Mouse (Mus musculus): ENCODE results near the gene Prr15l. TPM values are rescaled to one million over a fixed set of nuclear protein-coding genes. Genes with fewer than 3 reads are reported as not detected.
A peak's percentile ranks its signal among the peaks of the same experiment; 100 is the strongest.

Prr15l gene
- polyA plus RNA-seq, 1 experiment = not detected

DNA sequence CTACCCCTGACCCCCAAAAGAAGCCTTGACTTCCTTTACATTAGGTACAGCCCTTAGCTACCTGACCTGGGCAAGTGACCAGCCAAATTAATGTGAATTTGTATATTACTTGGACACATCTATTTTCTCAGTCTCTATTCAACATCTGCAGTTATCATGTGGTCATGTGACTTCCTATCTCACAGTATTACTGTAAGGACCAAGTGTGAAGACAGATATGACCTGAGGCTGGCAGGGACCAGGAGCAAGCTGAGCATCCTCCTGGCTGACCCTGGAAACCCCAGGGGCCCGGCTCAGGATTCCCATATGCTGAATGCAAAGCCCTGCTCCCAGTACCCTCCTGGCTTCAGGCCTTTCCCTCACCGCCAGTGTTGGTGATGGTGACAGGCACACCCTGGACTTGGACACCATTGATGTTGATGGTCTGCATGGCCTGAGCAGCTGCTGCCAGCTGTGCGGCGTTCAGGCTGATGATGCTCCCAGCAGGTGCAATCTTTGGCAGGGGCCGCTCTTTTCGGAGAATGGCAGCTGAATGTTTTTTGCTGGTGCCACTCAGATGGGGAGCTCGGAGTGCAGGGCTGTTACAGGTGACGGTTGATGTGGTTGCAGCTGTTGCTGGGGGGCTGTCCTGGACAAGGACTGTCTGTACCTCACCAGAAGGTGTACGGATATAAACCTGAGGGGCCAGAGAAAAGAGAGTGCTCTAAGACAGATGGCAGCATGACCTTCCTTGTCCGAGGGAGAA lies 29.3 kb downstream of the Prr15l start:
- Histone ChIP-seq H3K4me1 (ENCODE audit: control insufficient read depth, insufficient read depth, low read length) (no peaks in the 10 kb centered on the region), H3K4me3 (ENCODE audit: insufficient read depth, low read length) (no peak overlapping the region), H3K27ac (ENCODE audit: insufficient read depth, low read length) (no peak overlapping the region)
- TF ChIP-seq POLR2A (IDR thresholded peaks at IDR 0.05; ENCODE audit: low read depth, low read length) (no peak), CTCF (IDR thresholded peaks at IDR 0.05; ENCODE audit: borderline replicate concordance, insufficient read depth, low read length) (no peak)

DNA sequence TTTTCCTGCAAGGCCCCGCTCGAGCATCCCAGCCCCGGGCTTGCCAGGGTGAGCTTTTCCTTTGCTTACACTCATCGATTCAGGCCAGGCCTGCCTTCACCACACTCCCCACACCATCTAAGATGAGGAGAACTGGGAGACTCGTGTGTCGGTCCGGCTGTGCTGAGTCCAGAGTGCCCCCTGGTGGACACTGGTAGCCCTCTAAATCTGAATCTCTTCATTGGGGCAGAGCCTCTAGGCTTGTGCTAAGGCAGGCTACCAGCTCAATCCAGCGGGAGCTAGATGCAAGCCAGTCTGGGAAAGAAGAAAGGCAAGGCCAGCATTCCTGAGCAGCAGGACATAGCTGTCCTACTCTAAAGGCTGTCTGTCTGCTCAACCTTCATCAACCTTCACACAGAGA lies 35.7 kb downstream of the Prr15l start:
- no peak for TF ChIP-seq POLR2A (IDR thresholded peaks at IDR 0.05; ENCODE audit: low read depth, low read length)
- TF ChIP-seq CTCF (IDR thresholded peaks at IDR 0.05; ENCODE audit: borderline replicate concordance, insufficient read depth, low read length) = peak; percentile 88
- Histone ChIP-seq H3K4me1 (ENCODE audit: control insufficient read depth, insufficient read depth, low read length) (peaks cover 10% of the 10 kb centered on the region), H3K4me3 (ENCODE audit: insufficient read depth, low read length) (no peak overlapping the region), H3K27ac (ENCODE audit: insufficient read depth, low read length) (no peak overlapping the region)

DNA sequence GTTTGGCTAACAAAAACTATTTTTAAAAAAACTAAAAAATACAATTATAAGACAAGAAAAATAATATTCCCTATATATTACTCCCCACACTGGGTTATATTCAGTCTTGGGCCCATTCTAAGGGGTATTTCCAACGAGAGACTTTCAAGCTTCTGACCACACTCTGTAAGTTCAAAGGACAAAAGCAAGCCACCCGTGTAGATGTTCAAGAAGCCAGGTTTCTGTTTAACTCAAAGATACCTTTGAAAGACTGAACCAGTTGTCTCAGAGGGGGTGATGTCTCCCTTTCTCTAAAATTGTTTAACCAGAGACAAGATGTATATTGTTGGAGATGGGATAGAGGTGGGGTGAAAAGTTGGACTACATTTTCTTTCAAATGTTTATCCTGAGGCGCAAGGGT lies 38.3 kb downstream of the Prr15l start:
- Histone ChIP-seq H3K4me1 (ENCODE audit: control insufficient read depth, insufficient read depth, low read length) (peaks cover 27% of the 10 kb centered on the region), H3K27ac (ENCODE audit: insufficient read depth, low read length) (no peak overlapping the region), H3K4me3 (ENCODE audit: insufficient read depth, low read length) (no peak overlapping the region)
- TF ChIP-seq POLR2A (IDR thresholded peaks at IDR 0.05; ENCODE audit: low read depth, low read length) = no peak
- TF ChIP-seq CTCF (IDR thresholded peaks at IDR 0.05; ENCODE audit: borderline replicate concordance, insufficient read depth, low read length) = no peak

DNA sequence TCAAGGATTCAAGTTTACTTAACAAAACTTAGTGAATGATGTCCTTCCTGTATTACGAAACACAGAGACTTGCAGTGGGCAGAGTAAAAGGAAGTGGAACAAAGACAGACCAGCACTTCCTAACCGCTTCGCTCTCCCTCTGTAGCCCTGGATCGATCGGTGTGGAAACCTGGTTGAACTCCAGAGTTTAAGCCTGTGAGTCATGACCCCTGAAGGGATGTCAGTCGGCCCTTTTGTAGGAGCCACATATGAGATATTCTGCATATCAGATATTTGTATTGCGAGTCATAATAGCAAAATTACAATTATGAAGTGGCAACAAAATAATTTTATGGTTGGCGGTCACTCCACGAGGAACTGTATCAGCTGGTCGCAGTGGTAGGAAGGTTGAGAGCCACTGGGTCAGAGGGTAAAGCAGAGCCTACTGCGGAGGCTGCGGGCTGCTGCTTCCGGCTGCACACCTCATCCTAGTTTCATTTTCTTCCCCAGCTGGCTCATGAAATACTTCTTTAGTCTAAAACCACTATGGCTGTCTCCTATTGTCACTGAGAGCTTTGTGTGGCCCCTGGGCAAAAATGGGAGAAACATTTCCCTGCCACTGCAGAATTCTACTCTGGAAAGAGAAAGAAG lies 39.1 kb downstream of the Prr15l start:
- no peak overlapping the region for H3K4me3 ChIP-seq (ENCODE audit: insufficient read depth, low read length)
- peak overlapping the region; percentile 5; the same call in 1 of the 2 replicates for H3K27ac ChIP-seq (ENCODE audit: insufficient read depth, low read length)
- TF ChIP-seq CTCF (IDR thresholded peaks at IDR 0.05; ENCODE audit: borderline replicate concordance, insufficient read depth, low read length) = no peak
- no peak for TF ChIP-seq POLR2A (IDR thresholded peaks at IDR 0.05; ENCODE audit: low read depth, low read length)
- peaks cover 30% of the 10 kb centered on the region for H3K4me1 ChIP-seq (ENCODE audit: control insufficient read depth, insufficient read depth, low read length)

DNA sequence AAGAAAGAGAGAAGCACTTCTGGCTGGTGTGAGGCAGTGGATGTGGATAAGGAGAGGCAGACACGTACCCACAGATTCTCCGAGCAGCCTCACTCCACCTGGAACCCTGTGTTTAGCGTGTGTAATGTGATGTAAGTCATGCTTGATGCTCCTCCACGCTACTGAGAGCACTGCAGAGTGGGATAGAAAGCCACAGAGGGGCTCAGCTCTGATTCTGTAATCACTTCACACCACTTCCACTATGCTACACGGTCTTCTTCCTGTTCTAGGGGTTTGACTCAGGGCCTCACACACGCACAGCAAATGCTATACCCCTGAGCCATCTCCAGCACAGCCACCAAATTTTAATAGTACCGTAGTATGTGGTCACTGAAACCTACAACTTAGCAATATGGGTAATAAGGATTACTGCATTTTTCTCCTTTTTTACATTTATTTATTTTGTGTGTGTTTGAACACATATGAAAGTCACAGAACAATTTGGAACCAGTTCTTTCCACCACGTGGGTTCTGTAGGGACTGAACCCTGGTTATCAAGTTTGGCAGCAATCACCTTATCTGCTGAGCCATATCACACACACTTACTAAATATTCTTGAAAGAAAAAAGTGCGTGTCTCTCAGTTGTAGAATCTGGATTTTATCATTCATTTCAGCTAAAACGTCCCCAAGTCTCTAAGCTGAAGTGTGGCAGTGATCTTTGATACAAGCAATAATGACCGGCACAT lies 39.8 kb downstream of the Prr15l start:
- Histone ChIP-seq H3K4me3 (ENCODE audit: insufficient read depth, low read length) (no peak overlapping the region), H3K4me1 (ENCODE audit: control insufficient read depth, insufficient read depth, low read length) (peaks cover 35% of the 10 kb centered on the region), H3K27ac (ENCODE audit: insufficient read depth, low read length) (peak overlapping the region; percentile 97)
- no peak for TF ChIP-seq CTCF (IDR thresholded peaks at IDR 0.05; ENCODE audit: borderline replicate concordance, insufficient read depth, low read length)
- TF ChIP-seq POLR2A (IDR thresholded peaks at IDR 0.05; ENCODE audit: low read depth, low read length) = no peak

DNA sequence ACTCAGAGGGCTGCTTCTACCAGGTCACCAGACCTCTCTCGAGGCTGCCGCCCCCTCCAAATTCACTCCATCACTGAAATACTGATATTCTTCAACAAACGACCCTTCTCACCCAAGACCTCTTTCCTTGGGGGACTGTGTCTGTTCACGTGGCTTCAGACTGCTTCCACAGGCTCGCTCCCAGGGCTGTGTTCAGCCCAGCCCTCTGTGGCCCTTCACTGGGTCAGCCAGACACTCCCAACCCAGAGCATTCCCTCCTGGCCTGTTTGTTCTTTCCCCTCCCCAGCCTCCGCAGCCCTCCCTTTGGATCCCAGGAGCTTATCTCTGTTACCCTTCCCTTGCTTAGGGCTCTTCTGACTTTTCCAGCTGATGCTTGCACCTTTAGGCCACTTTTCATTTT lies 40.6 kb downstream of the Prr15l start:
- TF ChIP-seq CTCF (IDR thresholded peaks at IDR 0.05; ENCODE audit: borderline replicate concordance, insufficient read depth, low read length) (no peak), POLR2A (IDR thresholded peaks at IDR 0.05; ENCODE audit: low read depth, low read length) (no peak)
- Histone ChIP-seq H3K4me1 (ENCODE audit: control insufficient read depth, insufficient read depth, low read length) (peaks cover 39% of the 10 kb centered on the region), H3K4me3 (ENCODE audit: insufficient read depth, low read length) (no peak overlapping the region), H3K27ac (ENCODE audit: insufficient read depth, low read length) (peak overlapping the region; percentile 97)

DNA sequence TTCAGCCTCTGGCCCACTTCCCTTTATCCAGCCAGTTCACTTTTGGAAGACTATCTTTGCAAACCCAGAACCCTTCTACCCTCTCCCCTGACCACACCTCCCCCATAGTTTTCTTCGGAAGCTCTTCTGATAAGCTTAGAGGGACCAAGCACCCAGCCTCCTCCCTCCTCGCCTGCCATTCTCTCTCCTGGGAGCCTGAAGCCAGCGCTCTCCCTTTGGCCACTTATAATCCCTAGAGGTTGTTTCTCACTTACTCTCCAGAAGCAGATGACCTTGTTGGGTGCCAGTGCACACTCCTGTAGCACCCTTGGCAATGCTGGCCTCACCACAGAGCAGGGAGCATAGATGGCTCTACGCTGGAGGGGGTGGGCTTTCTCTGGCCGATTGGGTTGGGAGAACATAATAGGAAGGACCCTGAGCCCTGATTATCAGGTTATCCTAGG lies 41.4 kb downstream of the Prr15l start:
- H3K27ac ChIP-seq (ENCODE audit: insufficient read depth, low read length) = peak overlapping the region; percentile 97
- H3K4me1 ChIP-seq (ENCODE audit: control insufficient read depth, insufficient read depth, low read length) = peaks cover 40% of the 10 kb centered on the region
- no peak for TF ChIP-seq POLR2A (IDR thresholded peaks at IDR 0.05; ENCODE audit: low read depth, low read length)
- TF ChIP-seq CTCF (IDR thresholded peaks at IDR 0.05; ENCODE audit: borderline replicate concordance, insufficient read depth, low read length) = no peak
- no peak overlapping the region for H3K4me3 ChIP-seq (ENCODE audit: insufficient read depth, low read length)

DNA sequence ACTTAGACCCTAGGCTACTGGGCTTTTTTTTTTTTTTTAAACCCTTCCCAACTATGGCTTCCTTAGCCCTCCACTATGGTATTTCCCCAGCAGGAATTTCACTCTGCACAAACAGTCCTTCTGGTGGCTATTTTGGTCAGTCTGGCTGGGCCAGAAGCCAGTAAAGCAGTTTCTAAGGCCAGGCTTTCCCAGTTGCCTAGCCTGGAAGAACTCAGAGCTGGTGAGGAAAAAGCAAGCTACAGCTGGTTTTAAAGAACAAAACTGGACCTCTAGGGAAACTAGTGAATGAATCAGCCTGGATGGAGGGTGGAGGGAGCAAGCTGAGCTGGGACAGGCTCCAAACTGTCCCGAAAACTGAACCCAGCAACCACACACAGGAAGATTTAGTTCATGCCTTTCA lies 41.8 kb downstream of the Prr15l start:
- Histone ChIP-seq H3K4me1 (ENCODE audit: control insufficient read depth, insufficient read depth, low read length) (peaks cover 40% of the 10 kb centered on the region), H3K4me3 (ENCODE audit: insufficient read depth, low read length) (no peak overlapping the region), H3K27ac (ENCODE audit: insufficient read depth, low read length) (peak overlapping the region; percentile 97)
- TF ChIP-seq POLR2A (IDR thresholded peaks at IDR 0.05; ENCODE audit: low read depth, low read length) (no peak), CTCF (IDR thresholded peaks at IDR 0.05; ENCODE audit: borderline replicate concordance, insufficient read depth, low read length) (no peak)

DNA sequence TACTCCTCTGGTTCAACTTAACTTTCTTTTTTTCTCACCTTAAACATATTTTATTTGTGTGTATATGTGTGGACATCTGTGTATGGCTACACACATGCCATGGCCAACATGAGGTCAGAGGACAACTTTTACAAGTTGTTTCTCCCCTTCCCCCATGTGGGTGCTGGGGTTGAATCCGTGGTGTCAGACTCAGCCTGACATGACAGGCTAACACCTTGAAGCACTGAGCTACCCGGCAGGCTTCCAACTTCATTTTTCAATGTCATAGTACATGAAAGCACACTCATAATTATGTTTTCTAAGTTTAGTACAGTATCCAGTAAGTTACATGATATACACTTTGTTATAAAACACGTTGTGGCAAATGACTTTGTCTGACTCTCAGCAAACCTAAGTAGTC lies 42.4 kb downstream of the Prr15l start:
- no peak for TF ChIP-seq POLR2A (IDR thresholded peaks at IDR 0.05; ENCODE audit: low read depth, low read length)
- no peak for TF ChIP-seq CTCF (IDR thresholded peaks at IDR 0.05; ENCODE audit: borderline replicate concordance, insufficient read depth, low read length)
- Histone ChIP-seq H3K4me1 (ENCODE audit: control insufficient read depth, insufficient read depth, low read length) (peaks cover 42% of the 10 kb centered on the region), H3K27ac (ENCODE audit: insufficient read depth, low read length) (peak overlapping the region; percentile 97), H3K4me3 (ENCODE audit: insufficient read depth, low read length) (no peak overlapping the region)

Data from embryonic fibroblast, embryonic 13.5 days (primary cell).